Mouse (Mus musculus): ENCODE measurements around the gene Napa.

The Napa gene

GRCm38 (mm10) chr7:16094592-16094991 is 3.7 kb upstream of the Napa start:
- no peak for DNase-seq (ENCODE audit: low spot score)

GRCm38 (mm10) chr7:16099901-16100300 is 1.6 kb downstream of the Napa start:
- no peak for DNase-seq (ENCODE audit: low spot score)

GRCm38 (mm10) chr7:16101081-16101480 is 2.8 kb downstream of the Napa start:
- DNase-seq (ENCODE audit: low spot score): no peak

GRCm38 (mm10) chr7:16101726-16102475 is 3.6 kb downstream of the Napa start:
- DNase-seq (ENCODE audit: low spot score): no peak

- no peak for DNase-seq (ENCODE audit: low spot score)
These were observed 4.5 kb downstream of the Napa start for GRCm38 (mm10) chr7:16102686-16103226.

GRCm38 (mm10) chr7:16103760-16104159 is 5.5 kb downstream of the Napa start:
- no peak for DNase-seq (ENCODE audit: low spot score)

- DNase-seq (ENCODE audit: low spot score): no peak
These were observed 6.5 kb downstream of the Napa start for GRCm38 (mm10) chr7:16104611-16105388.

GRCm38 (mm10) chr7:16108886-16109542 is 10.8 kb downstream of the Napa start:
- no peak for DNase-seq (ENCODE audit: low spot score)

- DNase-seq (ENCODE audit: low spot score): no peak
These were observed 11.9 kb downstream of the Napa start for GRCm38 (mm10) chr7:16110158-16110557.

GRCm38 (mm10) chr7:16111284-16112090 is 13.2 kb downstream of the Napa start:
- no peak for DNase-seq (ENCODE audit: low spot score)

GRCm38 (mm10) chr7:16116418-16116817 is 18.2 kb downstream of the Napa start:
- DNase-seq (ENCODE audit: low spot score): no peak

GRCm38 (mm10) chr7:16117100-16117499 is 18.8 kb downstream of the Napa start:
- no peak for DNase-seq (ENCODE audit: low spot score)

- DNase-seq (ENCODE audit: low spot score): peak; percentile 89
These were observed 21.5 kb downstream of the Napa start, which contains the start of gene Kptn for GRCm38 (mm10) chr7:16119569-16120261. Kptn (plus strand) TSS chr7:16119895.

GRCm38 (mm10) chr7:16120262-16120600 is 22.0 kb downstream of the Napa start:
- no peak for DNase-seq (ENCODE audit: low spot score)

- no peak for DNase-seq (ENCODE audit: low spot score)
These were observed 27.6 kb downstream of the Napa start for GRCm38 (mm10) chr7:16125829-16126228.

- DNase-seq (ENCODE audit: low spot score): no peak
These were observed 30.1 kb downstream of the Napa start for GRCm38 (mm10) chr7:16128344-16128743.

- DNase-seq (ENCODE audit: low spot score): no peak
These were observed 30.6 kb downstream of the Napa start for GRCm38 (mm10) chr7:16128899-16129298.

GRCm38 (mm10) chr7:16129421-16129845 is 31.2 kb downstream of the Napa start, which contains the start of gene Slc8a2:
Slc8a2 (plus strand) TSS chr7:16129826.
- DNase-seq (ENCODE audit: low spot score): peak; percentile 47

GRCm38 (mm10) chr7:16129846-16130691 is 31.8 kb downstream of the Napa start:
- DNase-seq (ENCODE audit: low spot score): no peak

Measured in T-cell, adult 2 months (primary cell).